Mouse (Mus musculus) spleen, postnatal 10 days (tissue): Measurements from ENCODE around the gene Klk1b27.
"Not testable (repeated sequence)": the region's sequence is repeated elsewhere in the genome, so short reads cannot be mapped to it uniquely, and the experiment has no call there.

Source experiments
- DNase-seq, 2 experiments: peaks; one replicate each; pipeline ENCODE4 v3.0.0; 2021 to 2022; ENCODE audit warnings: low spot score in 2 of 2

Klk1b27 gene

DNA sequence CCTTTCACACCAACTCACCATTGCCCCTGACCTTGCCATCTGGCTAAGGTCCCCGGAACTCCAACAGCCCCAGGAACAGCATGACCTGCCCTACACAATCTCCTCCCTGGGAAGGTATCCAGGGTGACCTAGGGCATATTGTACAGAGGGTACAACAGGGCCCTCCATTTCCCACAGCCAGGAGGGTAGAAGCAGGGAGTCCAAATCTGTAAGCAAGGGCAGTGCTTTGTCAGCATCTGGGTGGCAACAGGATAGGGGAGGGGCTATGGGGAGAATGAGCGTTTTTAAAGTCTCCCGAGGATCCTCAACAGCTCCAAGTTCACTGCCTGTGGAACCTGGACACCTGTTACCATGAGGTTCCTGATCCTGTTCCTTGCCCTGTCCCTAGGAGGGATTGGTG, at the start of gene Klk1b27:
Gene Klk1b27, plus strand, starts transcription at position 301 of the 400 bp plus-strand sequence.
- not testable (repeated sequence) for DNase-seq

DNA sequence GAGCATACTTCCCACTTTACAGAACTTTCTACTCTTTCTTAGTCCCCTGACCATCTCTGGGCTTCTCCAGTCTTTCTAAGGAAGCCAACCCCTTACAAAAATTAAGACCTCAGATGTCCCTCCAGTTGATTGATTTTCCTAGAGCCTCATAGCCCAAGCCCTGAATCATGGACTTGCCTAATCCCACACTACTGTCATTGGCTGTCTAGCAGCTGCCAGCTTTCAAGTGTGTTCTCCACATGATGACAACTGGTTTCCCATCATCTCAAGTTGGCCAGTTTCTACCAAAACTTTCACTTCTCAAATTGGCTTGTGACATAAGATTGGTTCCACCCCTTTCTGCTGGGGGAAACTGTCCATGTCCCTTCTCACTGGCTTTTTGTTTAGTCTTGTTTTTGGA, 47.2 kb upstream of the Klk1b27 start:
- no peak for DNase-seq

DNA sequence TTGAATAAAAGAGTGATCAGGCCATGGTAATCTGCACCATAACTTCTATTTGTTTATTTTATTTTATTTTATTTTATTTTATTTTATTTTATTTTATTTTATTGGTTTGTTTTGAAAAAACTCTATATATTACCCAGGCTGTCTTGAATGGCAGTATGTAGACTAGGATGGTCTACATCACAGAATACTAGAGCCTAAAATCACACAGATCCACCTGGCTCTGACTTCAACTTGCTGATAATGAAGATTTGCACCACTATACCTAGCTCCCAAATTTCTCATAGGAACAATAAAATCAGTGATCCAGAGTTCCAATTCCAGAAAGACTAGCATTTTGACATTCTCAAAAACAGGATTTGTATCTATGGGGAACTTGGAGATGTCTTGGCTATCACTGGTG, 40.2 kb upstream of the Klk1b27 start, which contains the start of gene Klk1b26:
Gene Klk1b26, plus strand, starts transcription at position 301 of the 400 bp plus-strand sequence.
- not testable (repeated sequence) for DNase-seq

DNA sequence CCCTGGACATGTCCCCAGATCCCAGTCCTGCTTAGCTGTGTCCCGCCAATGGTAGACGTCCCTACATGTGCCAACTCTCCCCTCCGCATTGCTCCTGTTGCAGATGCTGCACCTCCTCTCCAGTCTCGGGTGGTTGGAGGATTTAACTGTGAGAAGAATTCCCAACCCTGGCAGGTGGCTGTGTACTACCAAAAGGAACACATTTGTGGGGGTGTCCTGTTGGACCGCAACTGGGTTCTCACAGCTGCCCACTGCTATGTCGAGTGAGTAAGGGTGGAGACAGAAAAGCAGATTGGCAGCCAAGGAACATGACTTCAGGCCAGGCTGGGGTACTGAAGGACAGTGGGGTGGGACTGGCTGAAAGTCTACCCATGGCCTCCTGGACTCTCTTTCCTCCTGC, 37.4 kb upstream of the Klk1b27 start:
- not testable (repeated sequence) for DNase-seq

DNA sequence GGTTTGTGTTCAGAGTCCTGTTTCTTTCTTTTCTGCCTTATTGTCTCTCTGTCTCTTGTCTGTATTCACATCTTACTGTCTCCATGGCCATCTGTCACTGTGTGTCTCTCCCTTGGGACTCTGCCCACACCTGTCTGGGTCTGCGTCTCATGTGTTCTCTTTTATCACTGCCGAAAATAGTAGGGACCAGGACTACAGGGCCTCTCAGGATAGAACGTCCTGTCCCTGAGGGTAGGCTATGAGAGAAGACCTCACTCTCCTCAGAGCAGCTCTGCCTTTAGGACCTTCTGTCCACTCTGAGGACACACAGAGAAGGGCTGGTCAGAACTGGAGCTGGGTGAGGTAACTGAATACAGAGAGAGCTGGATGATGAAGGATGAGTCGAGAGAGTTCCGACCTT, 37.0 kb upstream of the Klk1b27 start:
- no peak for DNase-seq

DNA sequence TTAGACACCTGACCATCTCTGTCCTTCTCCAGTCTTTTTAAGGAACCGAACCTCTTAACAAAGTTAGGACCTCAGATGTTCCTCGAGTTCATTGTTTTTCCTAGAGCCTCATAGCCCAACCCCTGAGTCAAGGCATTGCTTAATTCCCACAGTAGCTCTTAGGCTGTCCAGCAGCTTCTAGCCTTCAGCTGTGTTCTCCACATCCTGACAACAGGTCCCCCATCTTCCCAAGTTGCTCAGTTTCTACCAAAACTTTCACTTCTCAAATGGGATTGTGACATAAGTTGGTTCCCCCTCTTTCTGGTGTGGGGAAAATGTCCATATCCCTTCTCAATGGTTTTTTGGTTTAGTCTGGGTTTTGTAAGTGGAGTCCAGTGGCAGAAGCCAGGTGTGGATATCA, 20.0 kb downstream of the Klk1b27 start:
- no peak for DNase-seq

DNA sequence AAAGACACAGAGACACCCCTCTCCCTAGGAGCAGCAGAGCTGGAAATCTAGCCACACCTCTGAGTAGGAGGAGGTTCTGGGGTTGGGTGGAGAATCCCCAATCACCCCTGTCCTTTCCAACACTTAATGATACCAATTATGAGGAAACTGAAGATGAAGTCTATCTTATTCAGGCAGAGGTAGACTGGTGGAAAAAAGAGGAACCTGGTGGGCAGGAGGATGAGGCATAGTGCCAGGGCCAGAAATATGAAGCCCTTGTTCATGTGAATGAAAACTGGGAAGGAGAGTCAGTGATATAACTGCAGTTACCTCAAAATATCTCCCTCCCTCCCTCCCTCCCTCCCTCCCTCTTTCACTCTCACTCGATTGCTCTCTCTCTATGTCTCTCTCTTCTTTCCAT, 25.6 kb downstream of the Klk1b27 start:
- no peak for DNase-seq

DNA sequence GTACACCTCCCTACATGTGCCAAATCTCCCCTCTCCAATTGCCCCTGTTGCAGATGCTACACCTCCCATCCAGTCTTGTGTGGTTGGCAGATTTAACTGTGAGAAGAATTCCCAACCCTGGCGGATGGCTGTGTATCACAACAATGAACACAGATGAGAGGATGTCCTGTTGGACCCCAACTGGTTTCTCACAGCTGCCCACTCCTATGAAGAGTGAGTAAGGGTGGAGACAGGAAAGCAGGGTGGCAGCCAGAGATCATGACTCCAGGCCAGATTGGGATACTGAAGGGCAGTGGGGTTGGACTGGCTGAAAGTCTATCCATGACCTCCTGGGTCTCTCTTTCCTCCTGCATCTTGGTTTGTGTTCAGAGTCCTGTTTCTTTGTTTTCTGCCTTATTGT, 44.0 kb downstream of the Klk1b27 start:
- no peak for DNase-seq

DNA sequence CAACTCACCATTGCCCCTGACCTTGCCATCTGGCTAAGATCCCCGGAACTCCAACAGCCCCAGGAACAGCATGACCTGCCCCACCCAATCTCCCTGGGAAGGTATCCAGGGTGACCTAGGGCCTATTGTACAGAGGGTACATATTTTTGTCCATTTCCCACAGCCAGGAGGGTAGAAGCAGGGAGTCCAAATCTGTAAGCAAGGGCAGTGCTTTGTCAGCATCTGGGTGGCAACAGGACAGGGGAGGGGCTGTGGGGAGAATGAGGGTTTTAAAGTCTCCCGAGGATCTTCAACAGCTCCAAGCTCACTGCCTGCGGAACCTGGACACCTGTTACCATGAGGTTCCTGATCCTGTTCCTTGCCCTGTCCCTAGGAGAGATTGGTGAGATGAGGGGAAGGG, 49.9 kb downstream of the Klk1b27 start, which contains the start of gene Klk1b21:
Gene Klk1b21, plus strand, starts transcription at position 301 of the 400 bp plus-strand sequence.
- not testable (repeated sequence) for DNase-seq
